Mouse (Mus musculus) granulocyte monocyte progenitor cell, adult 5-6 weeks (primary cell): ENCODE results near the gene Vdr. TPM values are rescaled to one million over a fixed set of nuclear protein-coding genes. Genes with fewer than 3 reads are reported as not detected.

Experiments
- ATAC-seq: replicated peaks from 2 replicates; pipeline ENCODE4 v1.8.0; 2016; ENCODE audit warnings: mild to moderate bottlenecking, moderate TSS enrichment, inconsistent platforms; ENCODE audit not compliant: poor library complexity, severe bottlenecking
- total RNA-seq, 2 experiments: library from RNA; stranded (forward) in 1 of 2; stranded (reverse) in 1 of 2; fragments of 200-712, 200-1000 nt in 1 of 2; fragments of >200 nt in 1 of 2; fragmentation: Nextera tagmentation in 1 of 2; gene quantifications; 2 replicates each; pipeline ENCODE4 v1.2.3; 2014 to 2017

Vdr gene
- total RNA-seq, 2 experiments from 2014 or later, result 2.5 to 25.6 TPM

GRCm38 (mm10) chr15:97922421-97922820 is 12.0 kb upstream of the Vdr start:
- ATAC-seq, result no peak

- ATAC-seq, result no peak
Observed at GRCm38 (mm10) chr15:97921796-97922195, 11.4 kb upstream of the Vdr start.

GRCm38 (mm10) chr15:97920306-97920705 is 9.9 kb upstream of the Vdr start:
- no peak for ATAC-seq

GRCm38 (mm10) chr15:97919217-97919616 is 8.8 kb upstream of the Vdr start:
- ATAC-seq, result no peak

GRCm38 (mm10) chr15:97917994-97918393 is 7.6 kb upstream of the Vdr start:
- peak; percentile 74 for ATAC-seq

- peak; percentile 93 for ATAC-seq
Observed at GRCm38 (mm10) chr15:97914331-97914747, 3.9 kb upstream of the Vdr start.

GRCm38 (mm10) chr15:97907801-97908751 is 2.4 kb downstream of the Vdr start:
- ATAC-seq, result peak; percentile 61

- ATAC-seq, result peak; percentile 63
Observed at GRCm38 (mm10) chr15:97907202-97907601, 3.2 kb downstream of the Vdr start.

- no peak for ATAC-seq
Observed at GRCm38 (mm10) chr15:97905281-97905680, 5.1 kb downstream of the Vdr start.

GRCm38 (mm10) chr15:97904339-97904991 is 6.0 kb downstream of the Vdr start:
- 0 out of 2 replicates have a peak, but pooled peaks have one; percentile 10 for ATAC-seq

GRCm38 (mm10) chr15:97903261-97904009 is 7.0 kb downstream of the Vdr start:
- no peak for ATAC-seq

GRCm38 (mm10) chr15:97900991-97901390 is 9.4 kb downstream of the Vdr start:
- no peak for ATAC-seq

GRCm38 (mm10) chr15:97900336-97900912 is 10.0 kb downstream of the Vdr start:
- no peak for ATAC-seq

GRCm38 (mm10) chr15:97899714-97900113 is 10.7 kb downstream of the Vdr start:
- no peak for ATAC-seq

GRCm38 (mm10) chr15:97898791-97899190 is 11.6 kb downstream of the Vdr start:
- ATAC-seq, result no peak

- no peak for ATAC-seq
Observed at GRCm38 (mm10) chr15:97896861-97897654, 13.4 kb downstream of the Vdr start.

GRCm38 (mm10) chr15:97896347-97896746 is 14.1 kb downstream of the Vdr start:
- ATAC-seq, result no peak

- ATAC-seq, result no peak
Observed at GRCm38 (mm10) chr15:97895847-97896246, 14.6 kb downstream of the Vdr start.

- no peak for ATAC-seq
Observed at GRCm38 (mm10) chr15:97892506-97892905, 17.9 kb downstream of the Vdr start.

GRCm38 (mm10) chr15:97890450-97890849 is 20.0 kb downstream of the Vdr start:
- no peak for ATAC-seq
